Mouse (Mus musculus): ENCODE data around the gene Ptprd.

Gene Ptprd

GRCm38 (mm10) chr4:78211529-78212494 lies at the start of gene Ptprd:
Gene Ptprd (minus strand): TSS chr4:78211961.
- DNase-seq (ENCODE audit: low spot score in 2 of 2), result no peak

GRCm38 (mm10) chr4:78235820-78236219 lies 24.1 kb upstream of the Ptprd start:
- DNase-seq (ENCODE audit: low spot score in 2 of 2), result no peak

- no peak for DNase-seq (ENCODE audit: low spot score in 2 of 2)
Observed at GRCm38 (mm10) chr4:78235316-78235715, 23.6 kb upstream of the Ptprd start.

- DNase-seq (ENCODE audit: low spot score in 2 of 2), result no peak
Observed at GRCm38 (mm10) chr4:78234681-78235080, 22.9 kb upstream of the Ptprd start.

GRCm38 (mm10) chr4:78213949-78214348 lies 2.2 kb upstream of the Ptprd start:
- no peak for DNase-seq (ENCODE audit: low spot score in 2 of 2)

- no peak for DNase-seq (ENCODE audit: low spot score in 2 of 2)
Observed at GRCm38 (mm10) chr4:78212941-78213340, 1.2 kb upstream of the Ptprd start.

- DNase-seq (ENCODE audit: low spot score in 2 of 2), result no peak
Observed at GRCm38 (mm10) chr4:78210878-78211528, 758 bp downstream of the Ptprd start.

GRCm38 (mm10) chr4:78205018-78205417 lies 6.7 kb downstream of the Ptprd start:
- DNase-seq (ENCODE audit: low spot score in 2 of 2), result no peak

- DNase-seq (ENCODE audit: low spot score in 2 of 2), result no peak
Observed at GRCm38 (mm10) chr4:78168447-78168846, 43.3 kb downstream of the Ptprd start.

GRCm38 (mm10) chr4:78160451-78160850 lies 51.3 kb downstream of the Ptprd start:
- no peak for DNase-seq (ENCODE audit: low spot score in 2 of 2)

GRCm38 (mm10) chr4:78150561-78150960 lies 61.2 kb downstream of the Ptprd start:
- no peak for DNase-seq (ENCODE audit: low spot score in 2 of 2)

GRCm38 (mm10) chr4:78142767-78143148 lies 69.0 kb downstream of the Ptprd start:
- no peak for DNase-seq (ENCODE audit: low spot score in 2 of 2)

GRCm38 (mm10) chr4:78142088-78142766 lies 69.5 kb downstream of the Ptprd start:
- DNase-seq (ENCODE audit: low spot score in 2 of 2), result no peak

- no peak for DNase-seq (ENCODE audit: low spot score in 2 of 2)
Observed at GRCm38 (mm10) chr4:78110898-78111297, 100.9 kb downstream of the Ptprd start.

GRCm38 (mm10) chr4:78097526-78097925 lies 114.2 kb downstream of the Ptprd start:
- DNase-seq (ENCODE audit: low spot score in 2 of 2), result no peak

GRCm38 (mm10) chr4:78082744-78083143 lies 129.0 kb downstream of the Ptprd start:
- DNase-seq (ENCODE audit: low spot score in 2 of 2), result no peak

GRCm38 (mm10) chr4:78077499-78077898 lies 134.3 kb downstream of the Ptprd start:
- DNase-seq (ENCODE audit: low spot score in 2 of 2), result no peak

- DNase-seq (ENCODE audit: low spot score in 2 of 2), result no peak
Observed at GRCm38 (mm10) chr4:78077087-78077486, 134.7 kb downstream of the Ptprd start.

- no peak for DNase-seq (ENCODE audit: low spot score in 2 of 2)
Observed at GRCm38 (mm10) chr4:78038401-78038800, 173.4 kb downstream of the Ptprd start.

GRCm38 (mm10) chr4:78002065-78002464 lies 209.7 kb downstream of the Ptprd start:
- DNase-seq (ENCODE audit: low spot score in 2 of 2), result no peak

- no peak for DNase-seq (ENCODE audit: low spot score in 2 of 2)
Observed at GRCm38 (mm10) chr4:77992709-77993108, 219.1 kb downstream of the Ptprd start.

GRCm38 (mm10) chr4:77982094-77982493 lies 229.7 kb downstream of the Ptprd start:
- DNase-seq (ENCODE audit: low spot score in 2 of 2), result no peak

Data from spleen, postnatal 10 days (tissue).